In the genomic region with DNA sequence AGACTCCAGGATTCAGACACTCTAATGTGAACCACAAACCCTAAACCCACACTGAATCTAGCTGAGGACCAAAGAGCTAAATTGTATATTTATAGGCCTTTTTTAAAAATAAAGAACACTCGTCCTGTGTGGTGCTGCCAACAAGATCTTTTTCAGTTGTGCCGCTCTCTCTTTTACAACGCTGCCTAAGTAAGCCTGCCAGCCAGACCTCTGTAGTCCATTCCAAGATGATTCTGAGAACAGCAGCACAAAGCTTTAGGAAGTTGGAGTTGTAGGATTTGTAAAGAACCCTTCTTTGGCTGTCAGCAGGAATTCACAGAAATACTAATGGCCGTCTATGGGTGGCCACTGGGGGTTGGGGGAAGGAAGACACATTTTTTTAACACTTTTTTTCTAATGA, we compare ENCODE assay signal across 12 mouse cellular contexts.
"Had no signal": no experiment of that assay in that cellular context is flagged by ENCODE, and none has a peak within 500 bp of the region (broad histone marks: within the 10 kb centered on the region; RNA-seq: fewer than 3 reads in every experiment).

No protein-coding gene starts in this region.

- H3K4me2 ChIP-seq: liver, embryonic 13.5 days; lung, embryonic 15.5 days; midbrain, embryonic 12.5 days had no signal

- H3K27me3 ChIP-seq: liver, embryonic 13.5 days; lung, embryonic 15.5 days; midbrain, embryonic 12.5 days had no signal

- DNase-seq: kidney, postnatal 14 days; liver, embryonic 13.5 days; liver, postnatal 0 days; lung, postnatal 14 days; thymus, postnatal 4 days had no signal

- H3K4me1 ChIP-seq: liver, embryonic 13.5 days; lung, embryonic 15.5 days; megakaryocyte, embryonic 14.5 days; midbrain, embryonic 12.5 days had no signal

- H3K9ac ChIP-seq: liver, embryonic 13.5 days; liver, postnatal 0 days; lung, embryonic 15.5 days; midbrain, embryonic 12.5 days had no signal

- ATAC-seq: liver, postnatal 0 days; midbrain, embryonic 16.5 days had no signal

- H3K27ac ChIP-seq: left cerebral cortex, adult 2 months; liver, embryonic 13.5 days; lung, embryonic 15.5 days; macrophage; midbrain, embryonic 12.5 days; stomach, postnatal 0 days had no signal

- H3K4me3 ChIP-seq: left cerebral cortex, adult 2 months; liver, embryonic 13.5 days; lung, embryonic 15.5 days; megakaryocyte, embryonic 14.5 days; midbrain, embryonic 12.5 days had no signal

- H3K9me3 ChIP-seq: liver, embryonic 13.5 days; lung, embryonic 15.5 days; megakaryocyte, embryonic 14.5 days; midbrain, embryonic 12.5 days had no signal

- H3K36me3 ChIP-seq: liver, embryonic 13.5 days; lung, embryonic 15.5 days; midbrain, embryonic 12.5 days had no signal
